16 mouse cellular contexts compared by ENCODE assay signal in the genomic region with DNA sequence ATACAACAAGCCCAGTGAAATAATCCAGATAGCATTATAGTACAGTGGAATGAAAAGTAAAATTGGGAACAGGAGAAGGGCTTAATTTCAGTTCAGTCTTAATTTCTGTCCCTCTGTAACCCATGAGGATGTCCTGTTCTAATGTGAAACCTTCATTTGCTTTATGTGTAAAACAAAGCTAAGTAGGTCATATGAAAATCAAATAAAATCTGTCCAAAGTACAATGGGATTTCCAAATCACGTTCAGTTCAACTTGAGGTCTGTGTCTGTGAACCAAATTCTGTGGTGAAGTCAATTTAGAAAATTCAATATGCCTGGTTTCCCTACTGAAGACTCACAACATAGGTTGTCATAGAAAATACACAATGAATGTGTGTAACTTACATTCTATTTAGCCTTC.
"Had no signal": no experiment of that assay in that cellular context is flagged by ENCODE, and none has a peak within 500 bp of the region (broad histone marks: within the 10 kb centered on the region; RNA-seq: fewer than 3 reads in every experiment).

No protein-coding gene starts in this region.

- H3K9ac ChIP-seq: neural tube, embryonic 13.5 days; neural tube, embryonic 15.5 days; stomach, embryonic 15.5 days had no signal

- H3K36me3 ChIP-seq: neural tube, embryonic 13.5 days; neural tube, embryonic 15.5 days; stomach, embryonic 15.5 days had no signal

- H3K27ac ChIP-seq: neural tube, embryonic 13.5 days; neural tube, embryonic 15.5 days; stomach, embryonic 15.5 days; stomach, postnatal 0 days had no signal

- H3K27me3 ChIP-seq: neural tube, embryonic 13.5 days; neural tube, embryonic 15.5 days; stomach, embryonic 15.5 days had no signal

- DNase-seq: retina, postnatal 1 day; right cerebral cortex, adult 18-20 months; right cerebral cortex, postnatal 14 days; right cerebral cortex, postnatal 25 days; right cerebral cortex, postnatal 4 days; spleen, adult 18-20 months; thymus, adult 18-20 months; thymus, adult 2 months; thymus, postnatal 14 days; thymus, postnatal 25 days; thymus, postnatal 36 days; thymus, postnatal 4 days had no signal

- H3K4me1 ChIP-seq: neural tube, embryonic 13.5 days; neural tube, embryonic 15.5 days; stomach, embryonic 15.5 days had no signal

- H3K4me3 ChIP-seq: neural tube, embryonic 13.5 days; neural tube, embryonic 15.5 days; stomach, embryonic 15.5 days had no signal

- H3K9me3 ChIP-seq: neural tube, embryonic 13.5 days; neural tube, embryonic 15.5 days; stomach, embryonic 15.5 days had no signal

- H3K4me2 ChIP-seq: neural tube, embryonic 13.5 days; neural tube, embryonic 15.5 days; stomach, embryonic 15.5 days had no signal
